Mouse (Mus musculus): Measurements from ENCODE around the gene Slc51a. TPM values are rescaled to one million over a fixed set of nuclear protein-coding genes. Genes with fewer than 3 reads are reported as not detected.
A peak's percentile ranks its signal among the peaks of the same experiment; 100 is the strongest.
"Not testable (repeated sequence)": the region's sequence is repeated elsewhere in the genome, so short reads cannot be mapped to it uniquely, and the experiment has no call there.

Slc51a gene
- total RNA-seq, 2 experiments from 2014 or later = 0.04 TPM; not detected in 1

DNA sequence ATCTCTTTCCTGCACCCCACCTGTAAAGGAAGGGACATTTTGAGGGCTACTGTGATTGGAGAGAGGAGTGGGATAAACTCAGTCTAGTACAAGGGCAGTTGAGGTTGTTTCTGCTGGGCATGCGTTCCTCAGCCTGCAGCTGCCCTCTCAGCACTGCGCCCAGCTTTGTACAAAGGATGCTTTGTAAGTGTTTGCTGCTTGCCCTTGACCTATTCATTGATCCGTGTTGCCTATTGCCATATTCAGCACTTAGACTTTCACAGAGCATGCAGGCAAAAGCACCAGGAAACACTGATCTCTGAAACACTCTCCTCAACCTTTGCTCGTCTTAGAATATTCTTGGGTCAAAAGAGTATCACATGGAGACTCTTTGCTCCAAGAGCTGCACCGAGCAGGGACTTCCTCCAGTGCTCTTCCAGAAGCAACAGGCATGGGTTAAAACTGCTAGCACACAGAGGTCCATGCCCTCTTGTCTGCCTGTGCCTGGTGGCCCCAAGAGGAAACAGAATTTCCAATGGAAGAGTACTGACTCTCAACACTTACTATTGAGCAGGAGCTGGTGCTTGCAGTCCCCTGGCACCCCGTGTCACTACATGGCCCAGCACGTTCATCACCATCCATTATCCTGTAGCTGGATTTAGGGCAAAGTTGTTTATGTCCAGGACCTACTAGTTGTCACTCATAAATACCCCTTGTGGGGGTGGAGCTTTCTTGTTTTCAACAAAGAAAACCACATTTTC, 15.2 kb downstream of the Slc51a start:
- ATAC-seq (replicated peaks; ENCODE audit: poor library complexity) = no peak

DNA sequence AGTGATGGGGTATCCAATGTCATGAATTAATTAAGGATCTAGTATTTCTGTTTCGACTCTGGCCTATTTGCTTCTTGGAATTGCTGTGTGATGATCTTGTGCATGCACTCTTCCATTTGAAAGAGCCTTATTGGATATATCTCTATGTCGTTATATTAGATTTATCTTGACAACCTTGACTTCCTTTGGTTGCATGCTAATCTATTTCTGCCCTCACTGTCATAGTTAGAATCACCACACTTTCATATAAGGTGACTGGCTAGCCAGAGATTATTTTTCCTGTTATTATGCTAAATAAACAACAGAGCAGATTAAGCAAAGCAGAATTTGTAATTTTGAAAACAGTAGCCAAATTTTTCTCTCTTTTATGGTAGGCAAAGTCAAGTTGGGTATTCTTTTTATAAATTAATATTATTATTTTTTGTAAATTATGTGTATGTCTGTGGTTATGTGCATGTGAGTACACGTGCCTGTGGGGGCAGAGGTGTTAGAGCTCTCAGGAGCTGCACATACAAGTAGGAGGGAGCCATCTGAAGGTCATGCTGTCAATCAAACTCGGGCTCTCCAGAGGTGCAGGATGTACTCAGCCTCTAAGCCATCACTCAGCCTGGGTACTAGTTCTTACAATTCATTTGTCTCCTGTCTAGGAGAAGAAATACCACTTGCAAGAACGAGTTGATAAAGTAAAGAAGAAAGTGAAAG, 18.1 kb downstream of the Slc51a start:
- ATAC-seq (replicated peaks; ENCODE audit: poor library complexity) = peak; percentile 41; the same call in 1 of the 2 replicates

- peak; percentile 72 for ATAC-seq (replicated peaks; ENCODE audit: poor library complexity)
Measured at GRCm38 (mm10) chr16:32468488-32468887, 19.2 kb downstream of the Slc51a start.

DNA sequence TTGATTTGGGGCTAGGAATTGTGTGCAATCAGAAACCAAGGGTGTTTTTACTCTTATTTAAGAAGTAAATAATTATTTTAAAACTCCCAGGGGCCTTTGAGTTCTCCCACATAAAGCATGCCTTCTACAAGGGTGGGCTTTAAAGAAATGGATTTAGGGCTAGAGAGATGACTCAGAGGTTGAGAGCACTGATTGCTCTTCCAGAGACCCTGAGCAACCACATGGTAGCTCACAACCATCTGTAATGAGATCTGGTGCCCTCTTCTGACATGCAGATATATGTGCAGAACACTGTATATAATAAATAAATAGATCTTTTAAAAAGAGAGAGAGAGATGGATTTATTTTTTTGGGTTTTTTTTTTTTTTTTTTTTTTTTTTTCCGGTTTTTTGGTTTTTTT, 22.8 kb downstream of the Slc51a start:
- ATAC-seq (replicated peaks; ENCODE audit: poor library complexity) = no peak

- ATAC-seq (replicated peaks; ENCODE audit: poor library complexity) = peak; percentile 86
Measured at GRCm38 (mm10) chr16:32463426-32463825, 24.3 kb downstream of the Slc51a start.

- no peak for ATAC-seq (replicated peaks; ENCODE audit: poor library complexity)
Measured at GRCm38 (mm10) chr16:32462950-32463349, 24.7 kb downstream of the Slc51a start.

GRCm38 (mm10) chr16:32461713-32462112, 26.0 kb downstream of the Slc51a start:
- ATAC-seq (replicated peaks; ENCODE audit: poor library complexity) = no peak

- ATAC-seq (replicated peaks; ENCODE audit: poor library complexity) = no peak
Measured at GRCm38 (mm10) chr16:32460518-32460917, 27.2 kb downstream of the Slc51a start.

DNA sequence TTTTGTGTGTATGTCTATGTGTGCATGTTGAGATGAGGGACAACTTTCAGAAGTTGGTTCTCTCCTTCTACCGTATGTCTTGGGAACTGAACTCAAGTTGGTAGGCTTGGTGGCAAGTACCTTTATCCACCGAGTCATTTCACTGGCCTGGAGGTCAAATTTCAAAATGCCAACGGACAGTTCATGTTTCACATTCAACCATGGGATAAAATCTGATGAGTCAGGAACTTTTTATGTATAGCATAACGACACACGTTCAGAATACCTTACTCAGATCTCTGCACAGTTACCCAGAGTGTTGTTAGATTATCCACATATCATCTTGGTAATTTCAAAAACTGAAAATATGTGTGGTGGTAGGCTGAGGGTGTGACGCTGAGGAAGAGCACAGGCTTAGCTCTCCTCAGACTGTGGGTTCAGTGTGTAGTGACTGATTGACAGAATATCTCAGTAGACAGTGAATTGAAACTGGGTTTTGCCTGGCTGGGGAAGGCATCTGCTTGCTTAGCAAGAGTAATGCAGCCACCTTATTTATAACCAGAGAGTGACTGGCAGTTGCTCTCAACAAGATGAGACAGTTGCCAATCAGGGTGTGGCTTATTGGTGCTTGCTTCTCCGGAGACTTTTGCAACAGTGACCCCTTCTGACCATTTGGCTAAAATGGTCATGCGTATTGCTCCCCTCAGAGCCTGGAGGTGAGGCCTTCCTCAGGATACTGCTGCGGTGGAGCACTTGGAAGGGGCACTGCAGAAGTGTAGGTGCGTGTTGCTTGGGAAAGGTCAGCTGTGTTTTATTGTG, 29.9 kb downstream of the Slc51a start:
- ATAC-seq (replicated peaks; ENCODE audit: poor library complexity) = peak; percentile 95

GRCm38 (mm10) chr16:32456761-32457160, 30.9 kb downstream of the Slc51a start:
- no peak for ATAC-seq (replicated peaks; ENCODE audit: poor library complexity)

GRCm38 (mm10) chr16:32456086-32456485, 31.6 kb downstream of the Slc51a start:
- no peak for ATAC-seq (replicated peaks; ENCODE audit: poor library complexity)

DNA sequence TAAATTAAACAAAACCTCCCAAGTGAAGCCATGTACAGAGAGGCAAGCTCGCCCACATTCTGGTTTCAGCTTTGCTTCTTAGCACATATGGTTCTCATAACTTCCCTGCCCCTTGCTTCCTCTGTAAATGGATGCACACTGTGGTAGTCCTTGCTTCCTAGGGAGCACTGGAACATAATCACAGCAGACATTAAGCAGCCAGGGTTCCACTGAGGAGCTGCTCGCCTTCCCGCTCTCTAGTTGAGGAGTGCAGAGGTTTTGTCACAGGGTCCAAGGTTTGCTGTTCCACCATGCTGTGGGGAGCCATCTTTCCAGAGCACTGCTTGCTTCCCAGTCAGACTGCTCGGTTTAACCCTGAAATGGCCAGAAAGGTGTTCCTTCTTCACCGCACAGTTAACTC, 33.0 kb downstream of the Slc51a start:
- no peak for ATAC-seq (replicated peaks; ENCODE audit: poor library complexity)

GRCm38 (mm10) chr16:32453102-32453501, 34.6 kb downstream of the Slc51a start:
- ATAC-seq (replicated peaks; ENCODE audit: poor library complexity) = no peak

GRCm38 (mm10) chr16:32450133-32450532, 37.5 kb downstream of the Slc51a start:
- no peak for ATAC-seq (replicated peaks; ENCODE audit: poor library complexity)

GRCm38 (mm10) chr16:32449665-32450064, 38.0 kb downstream of the Slc51a start:
- peak; percentile 93 for ATAC-seq (replicated peaks; ENCODE audit: poor library complexity)

- no peak for ATAC-seq (replicated peaks; ENCODE audit: poor library complexity)
Measured at GRCm38 (mm10) chr16:32446563-32447138, 41.0 kb downstream of the Slc51a start.

- no peak for ATAC-seq (replicated peaks; ENCODE audit: poor library complexity)
Measured at GRCm38 (mm10) chr16:32445558-32445957, 42.1 kb downstream of the Slc51a start.

GRCm38 (mm10) chr16:32444615-32445014, 43.1 kb downstream of the Slc51a start:
- not testable (repeated sequence) for ATAC-seq (replicated peaks; ENCODE audit: poor library complexity)

DNA sequence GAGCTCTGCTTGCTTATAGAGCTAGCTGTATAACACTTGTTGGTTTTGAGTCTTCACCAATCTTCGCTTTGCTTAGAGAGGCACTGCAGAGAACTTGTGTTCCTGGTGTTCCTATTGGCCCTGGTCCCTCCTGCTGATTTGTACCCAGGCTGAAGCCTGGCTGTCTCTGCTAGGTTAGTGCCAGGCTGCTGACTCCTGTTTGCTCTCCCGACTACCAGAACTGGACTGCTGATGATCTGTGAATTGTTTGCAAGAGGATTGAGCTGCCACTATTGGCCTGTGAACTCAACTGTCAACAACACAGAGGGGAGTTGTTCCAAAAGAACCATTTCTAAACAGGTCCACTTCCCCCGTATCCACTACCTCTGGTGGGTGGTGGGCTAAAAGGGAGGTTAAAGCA, 46.2 kb downstream of the Slc51a start:
- no peak for ATAC-seq (replicated peaks; ENCODE audit: poor library complexity)

DNA sequence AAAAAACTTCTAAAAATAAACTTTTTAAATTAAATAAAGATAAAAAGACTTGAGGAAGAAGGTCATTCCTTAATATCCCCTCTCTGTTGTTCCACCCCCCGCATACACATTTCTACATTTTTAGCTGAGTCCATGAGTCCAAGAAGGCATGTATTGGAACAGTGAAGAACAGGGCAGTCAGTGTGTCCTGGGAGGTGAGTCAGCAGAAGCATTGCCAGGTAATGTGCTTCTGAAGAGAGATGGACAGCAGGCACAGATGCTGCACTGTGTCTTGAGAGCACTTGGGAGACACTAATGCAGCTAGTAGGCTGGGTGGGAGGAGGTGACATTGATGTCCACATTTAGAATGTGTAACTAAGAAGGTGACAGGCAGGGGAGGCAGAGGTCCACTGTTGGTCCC, 50.4 kb downstream of the Slc51a start:
- no peak for ATAC-seq (replicated peaks; ENCODE audit: poor library complexity)

DNA sequence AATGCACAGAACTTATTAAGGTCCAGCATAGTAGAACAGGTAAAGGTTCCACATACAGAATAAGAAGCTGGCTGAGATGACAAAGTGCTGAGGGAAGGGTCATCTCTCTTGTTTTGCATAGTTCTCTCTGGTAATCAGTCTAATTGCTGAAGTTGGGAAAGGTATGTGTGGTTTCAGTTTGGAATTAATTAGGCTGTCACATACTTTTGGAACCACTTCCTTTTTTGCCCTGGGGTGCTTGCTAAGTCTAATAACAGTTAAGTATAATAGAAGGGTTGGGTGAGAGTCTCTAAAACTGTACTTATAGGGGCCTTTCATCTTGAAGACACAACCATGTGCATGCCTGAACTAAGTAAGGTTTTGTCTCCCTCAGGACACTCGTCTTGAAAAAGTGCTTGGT, 51.0 kb downstream of the Slc51a start:
- peak; percentile 45; the same call in 1 of the 2 replicates for ATAC-seq (replicated peaks; ENCODE audit: poor library complexity)
